Mouse (Mus musculus) limb, embryonic 14.5 days (tissue): ENCODE data around the gene Psmd13. TPM values are rescaled to one million over a fixed set of nuclear protein-coding genes. Genes with fewer than 3 reads are reported as not detected.

Source experiments
- ATAC-seq: fragments of 200-750 bp; cut with Nextera tagmentation; 2 replicates; pipeline ENCODE4 v1.8.0; 2017; ENCODE audit warnings: low read depth, moderate number of reproducible peaks, moderate TSS enrichment; ENCODE audit not compliant: low FRiP score
- DNase-seq: peaks from one replicate; pipeline ENCODE4 v3.0.0-alpha.2; 2015; ENCODE audit warnings: low spot score
- H3K27ac ChIP-seq: fragments of 300-500 bp; sonication (generic); replicated peaks from 2 replicates; pipeline ENCODE4 v1.5.1; 2014; ENCODE audit warnings: low read depth, mild to moderate bottlenecking, low read length, moderate library complexity, mixed read lengths
- H3K27me3 ChIP-seq: fragments of 300-500 bp; sonication (generic); 2 replicates; pipeline ENCODE4 v1.6.1; 2014; ENCODE audit warnings: low read length, mixed read lengths; ENCODE audit not compliant: control insufficient read depth, insufficient read depth
- H3K36me3 ChIP-seq: fragments of 300-500 bp; sonication (generic); 2 replicates; pipeline ENCODE4 v1.6.1; 2014; ENCODE audit warnings: mild to moderate bottlenecking, low read length, moderate library complexity, mixed read lengths; ENCODE audit not compliant: control insufficient read depth, insufficient read depth
- H3K4me1 ChIP-seq: fragments of 300-500 bp; sonication (generic); 2 replicates; pipeline ENCODE4 v1.6.1; 2014; ENCODE audit warnings: antibody characterized with exemption, low read length, mixed read lengths; ENCODE audit not compliant: control insufficient read depth, insufficient read depth
- H3K4me2 ChIP-seq: fragments of 300-500 bp; sonication (generic); replicated peaks from 2 replicates; pipeline ENCODE4 v1.6.1; 2014; ENCODE audit warnings: low read depth, mild to moderate bottlenecking, low read length, moderate library complexity; ENCODE audit not compliant: severe bottlenecking
- H3K4me3 ChIP-seq: fragments of 300-500 bp; sonication (generic); replicated peaks from 2 replicates; pipeline ENCODE4 v1.5.1; 2014; ENCODE audit warnings: low read length
- H3K9ac ChIP-seq: fragments of 300-500 bp; sonication (generic); 2 replicates; pipeline ENCODE4 v1.6.1; 2014; ENCODE audit warnings: mild to moderate bottlenecking, low read depth, low read length, moderate library complexity; ENCODE audit not compliant: severe bottlenecking
- H3K9me3 ChIP-seq: fragments of 300-500 bp; sonication (generic); 2 replicates; pipeline ENCODE4 v1.6.1; 2016; ENCODE audit warnings: low read length; ENCODE audit not compliant: control insufficient read depth
- POLR2A ChIP-seq: fragments of 200-500 bp; IDR thresholded peaks from 2 replicates; pipeline ENCODE4 v1.8.0; 2012; ENCODE audit warnings: inconsistent platforms, mild to moderate bottlenecking, moderate library complexity, borderline replicate concordance; ENCODE audit not compliant: insufficient read depth, insufficient read length; ENCODE audit errors: extremely low read depth
- WGBS: fragments of 180-500 bp; shearing (Covaris S2); extraction: QIAGEN DNeasy Blood & Tissue Kit; methylation state at CpG from one replicate; pipeline ENCODE4 v1.1.7; 2014; 5-methylcytosine and 5-hydroxymethylcytosine counted together
- polyA plus RNA-seq, 2 experiments: library from polyadenylated mRNA; depleted of rRNA in 1 of 2; stranded (reverse) in 1 of 2; unstranded in 1 of 2; fragments of >200 nt; fragmentation: Nextera tagmentation in 1 of 2; extraction: Ambion mirVana in 1 of 2; gene quantifications; 2 replicates each; pipeline versions ENCODE4 v1.2.1 to v1.2.3; 2012 to 2014

The Psmd13 gene
- polyA plus RNA-seq, 2 experiments = 113 to 133 TPM

DNA sequence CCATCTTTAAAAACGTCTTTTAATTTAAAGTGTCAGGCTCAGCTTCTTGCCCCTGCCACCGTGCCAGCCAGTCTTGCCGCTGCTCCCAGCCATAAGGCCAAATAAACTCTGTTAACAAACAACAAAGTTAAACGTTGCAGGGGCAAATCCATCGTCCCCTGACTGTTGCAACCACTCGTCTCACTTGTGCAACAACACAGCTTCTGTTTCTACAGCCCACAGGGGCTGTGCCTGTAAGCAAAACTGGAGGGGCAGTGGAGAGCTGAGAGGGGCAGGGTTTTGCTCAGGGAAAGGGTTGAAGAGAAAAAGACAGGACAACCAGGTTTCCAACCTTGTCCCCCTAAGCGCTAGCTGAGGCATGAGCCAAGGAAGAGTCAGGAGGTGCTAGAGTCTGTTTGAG is 26.4 kb downstream of the Psmd13 start:
- no peak for TF ChIP-seq POLR2A
- Histone ChIP-seq H3K27ac (no peak overlapping the region), H3K9ac (no peak overlapping the region), H3K9me3 (no peaks in the 10 kb centered on the region), H3K4me1 (0 out of 2 replicates have a peak, but pooled peaks cover 3% of the 10 kb centered on the region), H3K27me3 (no peaks in the 10 kb centered on the region), H3K36me3 (no peaks in the 10 kb centered on the region), H3K4me3 (no peak overlapping the region; the same call in 1 of the 2 replicates), H3K4me2 (peak overlapping the region; percentile 73)
- DNase-seq (no peak), ATAC-seq (no peak)
- 51% methylated on average over 7 of the region's 7 CpGs for WGBS

GRCm38 (mm10) chr7:140908634-140909107 is 26.9 kb downstream of the Psmd13 start:
- peak; percentile 82 for ATAC-seq
- DNase-seq = peak; percentile 64
- Histone ChIP-seq H3K36me3 (no peaks in the 10 kb centered on the region), H3K9ac (peak overlapping the region; percentile 44), H3K27me3 (no peaks in the 10 kb centered on the region), H3K4me3 (peak overlapping the region; percentile 35), H3K4me1 (0 out of 2 replicates have a peak, but pooled peaks cover 3% of the 10 kb centered on the region), H3K9me3 (no peaks in the 10 kb centered on the region), H3K4me2 (peak overlapping the region; percentile 73), H3K27ac (no peak overlapping the region)
- TF ChIP-seq POLR2A = no peak
- 5% methylated on average over 19 of the region's 19 CpGs for WGBS

DNA sequence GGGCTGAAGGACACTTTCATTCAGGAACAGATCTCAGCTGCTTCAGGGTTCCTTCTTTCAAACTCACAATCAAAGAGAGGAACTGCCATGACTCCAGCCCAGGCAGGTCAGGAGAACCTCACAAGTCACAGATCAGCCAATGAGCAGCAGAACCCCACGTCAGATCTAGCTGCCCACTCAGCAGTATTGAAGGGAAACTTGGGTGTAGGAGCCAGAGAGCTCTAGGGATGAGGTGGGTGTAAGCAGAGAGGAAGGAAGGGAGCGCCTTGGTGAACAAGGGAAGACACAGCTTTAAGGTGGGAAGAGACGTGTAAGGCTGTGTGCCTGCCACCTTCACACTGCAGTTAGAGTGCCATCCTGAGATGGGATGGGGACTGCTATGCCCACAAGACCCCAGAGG is 30.5 kb downstream of the Psmd13 start:
- no peak for DNase-seq

DNA sequence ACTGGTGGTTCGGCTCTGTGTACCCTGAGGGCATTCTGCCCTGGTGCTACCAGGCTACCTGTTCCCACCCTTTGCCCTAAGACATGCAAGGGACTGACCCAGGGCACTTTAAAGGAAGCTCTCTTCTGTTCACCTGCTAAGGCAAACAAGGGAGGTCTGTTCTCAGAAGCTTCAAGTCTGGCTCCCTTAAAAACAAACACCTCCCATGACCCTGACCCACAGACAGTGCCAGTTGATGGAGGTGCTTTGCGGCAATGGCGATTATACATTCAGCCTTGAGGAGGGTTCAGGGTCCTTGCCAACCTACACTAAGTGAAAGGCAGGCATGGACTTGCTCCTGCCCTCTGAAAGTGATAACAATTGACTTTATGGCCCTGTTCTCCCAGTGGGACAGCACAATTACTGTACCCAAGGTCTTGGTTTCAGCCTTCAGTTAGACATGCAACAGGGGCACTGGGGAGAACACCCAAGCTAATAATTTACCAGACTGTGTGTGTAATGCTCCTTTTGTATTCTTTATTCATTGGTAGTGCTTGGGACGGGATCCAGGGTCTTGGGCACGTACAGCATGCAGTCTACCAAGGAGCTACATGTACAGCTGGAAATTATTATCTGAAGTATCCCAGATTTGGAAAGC is 31.2 kb downstream of the Psmd13 start:
- no peak overlapping the region for H3K4me2 ChIP-seq
- 0 out of 2 replicates have a peak, but pooled peaks cover 3% of the 10 kb centered on the region for H3K4me1 ChIP-seq
- DNase-seq (no peak), ATAC-seq (no peak)
- TF ChIP-seq POLR2A = no peak
- no peak overlapping the region for H3K4me3 ChIP-seq
- H3K27ac ChIP-seq = no peak overlapping the region
- H3K27me3 ChIP-seq = no peaks in the 10 kb centered on the region
- H3K9ac ChIP-seq = no peak overlapping the region
- H3K36me3 ChIP-seq = no peaks in the 10 kb centered on the region
- H3K9me3 ChIP-seq = no peaks in the 10 kb centered on the region
- whole genome bisulfite sequencing = 62% methylated on average over 5 of the region's 5 CpGs

More for the DNA sequence above, 30.5 kb downstream of the Psmd13 start:
- Histone ChIP-seq H3K9ac (no peak overlapping the region), H3K4me2 (no peak overlapping the region), H3K27ac (no peak overlapping the region), H3K9me3 (no peaks in the 10 kb centered on the region), H3K4me1 (0 out of 2 replicates have a peak, but pooled peaks cover 3% of the 10 kb centered on the region), H3K27me3 (no peaks in the 10 kb centered on the region), H3K4me3 (no peak overlapping the region), H3K36me3 (no peaks in the 10 kb centered on the region)
- no peak for ATAC-seq
- TF ChIP-seq POLR2A = no peak
- WGBS = 66% methylated on average over 3 of the region's 3 CpGs

- Histone ChIP-seq H3K4me3 (no peak overlapping the region), H3K27me3 (no peaks in the 10 kb centered on the region), H3K4me2 (no peak overlapping the region), H3K9me3 (no peaks in the 10 kb centered on the region), H3K9ac (no peak overlapping the region), H3K4me1 (no peaks in the 10 kb centered on the region), H3K27ac (no peak overlapping the region), H3K36me3 (no peaks in the 10 kb centered on the region)
- ATAC-seq = no peak
- TF ChIP-seq POLR2A = no peak
- DNase-seq = no peak
- WGBS = 79% methylated on average over 8 of the region's 8 CpGs
Measured at GRCm38 (mm10) chr7:140914031-140914690, 32.4 kb downstream of the Psmd13 start.
